Mouse (Mus musculus) liver, adult 2 months (tissue): ENCODE results near the gene Olfr281. TPM values are rescaled to one million over a fixed set of nuclear protein-coding genes. Genes with fewer than 3 reads are reported as not detected.

Source experiments
- DNase-seq: peaks from one replicate; pipeline ENCODE4 v3.0.0-alpha.2; 2011; ENCODE audit warnings: low read depth, low spot score; ENCODE audit errors: extremely low read depth
- H3K27ac ChIP-seq: fragments of 200-500 bp; replicated peaks from 2 replicates; pipeline ENCODE4 v1.5.1; 2012; ENCODE audit warnings: low read depth, mild to moderate bottlenecking, control low read depth, inconsistent platforms, low read length; ENCODE audit not compliant: insufficient read depth
- H3K27me3 ChIP-seq: fragments of 200-500 bp; 2 replicates; pipeline ENCODE4 v1.6.1; 2012; ENCODE audit warnings: mild to moderate bottlenecking, moderate library complexity, low read length, inconsistent platforms; ENCODE audit not compliant: control insufficient read depth, insufficient read depth
- H3K36me3 ChIP-seq: fragments of 200-500 bp; 2 replicates; pipeline ENCODE4 v1.6.1; 2012; ENCODE audit warnings: low read length, inconsistent platforms; ENCODE audit not compliant: control insufficient read depth, insufficient read depth
- H3K4me1 ChIP-seq: fragments of 200-500 bp; 2 replicates; pipeline ENCODE4 v1.6.1; 2011; ENCODE audit warnings: low read length; ENCODE audit not compliant: control insufficient read depth, insufficient read depth
- H3K4me3 ChIP-seq: fragments of 200-500 bp; 2 replicates; pipeline ENCODE4 v1.5.1; 2011; ENCODE audit warnings: low read depth, mild to moderate bottlenecking, control low read depth, low read length, moderate library complexity; ENCODE audit not compliant: insufficient read depth
- H3K79me2 ChIP-seq: fragments of 200-500 bp; 2 replicates; pipeline ENCODE4 v1.6.1; 2012; ENCODE audit warnings: inconsistent platforms, mild to moderate bottlenecking, low read length, moderate library complexity; ENCODE audit not compliant: control insufficient read depth, insufficient read depth
- H3K9ac ChIP-seq: fragments of 200-500 bp; 2 replicates; pipeline ENCODE4 v1.6.1; 2012; ENCODE audit warnings: low read depth, mild to moderate bottlenecking, control low read depth, inconsistent platforms, low read length
- CTCF ChIP-seq: fragments of 200-500 bp; IDR thresholded peaks from 2 replicates; pipeline ENCODE4 v1.5.1; 2011; ENCODE audit warnings: low read depth, low read length, control low read depth
- POLR2A ChIP-seq: fragments of 200-500 bp; IDR thresholded peaks from 2 replicates; pipeline ENCODE4 v1.6.1; 2011; ENCODE audit warnings: low read length, control low read depth; ENCODE audit not compliant: insufficient read depth; ENCODE audit errors: extremely low read depth
- WGBS: fragments of 180-500 bp; shearing (Covaris S2); methylation state at CpG from one replicate; pipeline ENCODE4 v1.1.7; 2018; 5-methylcytosine and 5-hydroxymethylcytosine counted together
- polyA plus RNA-seq: library from polyadenylated mRNA; depleted of rRNA; stranded (reverse); fragments of >200 nt; gene quantifications from 2 replicates; pipeline ENCODE4 v1.2.3, GENCODE M21; 2012
- total RNA-seq: library from RNA; depleted of rRNA; stranded (reverse); fragments of >200 nt; gene quantifications from 2 replicates; pipeline ENCODE4 v1.2.3, GENCODE M21; 2014

The Olfr281 gene
- total and polyA plus RNA-seq, 2 experiments, result not detected

DNA sequence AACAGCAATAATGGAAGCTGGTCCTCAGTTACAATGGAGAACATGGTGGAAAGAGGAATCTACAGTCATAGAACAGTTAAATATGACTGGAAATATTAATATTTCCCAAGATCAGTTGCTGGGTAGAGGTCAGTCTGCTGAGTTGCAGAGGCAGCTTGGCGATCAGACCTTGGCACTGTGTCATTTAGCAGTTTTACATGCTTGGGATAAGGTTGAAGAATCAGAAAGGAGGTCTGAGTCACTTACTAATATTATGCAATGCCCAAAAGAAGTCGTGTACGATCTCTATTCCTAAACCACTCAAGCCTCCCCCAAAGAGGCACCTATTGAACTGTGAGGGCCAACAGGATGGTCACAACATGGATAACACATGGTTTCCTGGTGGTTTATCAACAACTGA, 7.8 kb upstream of the Olfr281 start:
- Histone ChIP-seq H3K27ac (no peak overlapping the region), H3K9ac (no peak overlapping the region), H3K79me2 (no peaks in the 10 kb centered on the region), H3K4me1 (no peaks in the 10 kb centered on the region), H3K36me3 (no peaks in the 10 kb centered on the region), H3K27me3 (no peaks in the 10 kb centered on the region), H3K4me3 (no peak overlapping the region)
- TF ChIP-seq CTCF, result no peak
- TF ChIP-seq POLR2A, result no peak
- no peak for DNase-seq
- 81% methylated on average over 3 of the region's 3 CpGs for WGBS

DNA sequence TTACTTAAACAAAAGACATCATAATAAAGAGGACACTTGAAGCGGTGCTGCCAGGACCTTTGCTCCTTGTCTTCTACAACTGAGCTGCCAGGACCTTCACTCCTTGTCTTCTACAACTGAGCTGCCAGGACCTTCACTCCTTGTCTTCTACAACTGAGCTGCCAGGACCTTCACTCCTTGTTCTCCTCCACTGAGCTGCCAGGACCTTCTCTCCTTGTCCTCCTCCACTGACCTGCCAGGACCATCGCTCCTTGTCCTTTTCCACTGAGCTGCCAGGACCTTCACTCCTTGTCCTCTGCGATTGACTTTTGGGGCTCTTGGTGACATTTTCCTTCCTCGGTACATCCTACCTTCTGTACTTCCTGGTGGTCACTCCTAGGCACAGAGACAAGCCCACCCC, 3.9 kb upstream of the Olfr281 start:
- no peaks in the 10 kb centered on the region for H3K36me3 ChIP-seq
- no peak overlapping the region for H3K27ac ChIP-seq
- H3K4me3 ChIP-seq, result no peak overlapping the region
- H3K4me1 ChIP-seq, result no peaks in the 10 kb centered on the region
- 0 out of 2 replicates have a peak, but pooled peaks cover 3% of the 10 kb centered on the region for H3K27me3 ChIP-seq
- no peaks in the 10 kb centered on the region for H3K79me2 ChIP-seq
- TF ChIP-seq POLR2A (no peak), CTCF (no peak)
- 67% methylated on average over 4 of the region's 4 CpGs for WGBS
- no peak overlapping the region for H3K9ac ChIP-seq
- no peak for DNase-seq

DNA sequence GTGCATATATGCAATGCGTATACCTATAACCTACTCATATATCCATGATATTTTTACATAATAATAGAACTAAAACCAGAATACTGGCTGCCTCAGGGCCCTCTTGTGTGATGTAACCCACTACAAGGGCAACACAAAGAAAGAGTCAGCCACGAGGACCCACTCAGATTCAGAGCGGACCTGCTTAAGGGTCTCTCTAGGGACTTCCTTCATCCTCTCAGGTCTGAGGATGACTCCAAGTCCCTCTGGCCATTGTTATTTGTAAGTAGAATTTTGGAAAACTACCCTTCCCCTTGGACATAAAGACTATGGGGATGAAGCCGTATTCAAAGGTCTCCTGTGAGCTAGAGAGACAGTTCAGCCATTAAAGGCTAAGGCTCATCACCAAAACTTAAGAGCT, 17.2 kb downstream of the Olfr281 start, which contains the start of gene OR5BS1P:
Gene OR5BS1P (plus strand): TSS at position 301 of the 400 bp plus-strand sequence.
- Histone ChIP-seq H3K27me3 (peaks cover 2% of the 10 kb centered on the region; the same call in 1 of the 2 replicates), H3K4me1 (no peaks in the 10 kb centered on the region), H3K79me2 (no peaks in the 10 kb centered on the region), H3K27ac (no peak within 1 kb of the TSS), H3K9ac (no peak within 1 kb of the TSS), H3K4me3 (no peak within 1 kb of the TSS), H3K36me3 (no peaks in the 10 kb centered on the region)
- WGBS, result 89% methylated on average over 4 of the region's 4 CpGs
- no peak for DNase-seq
- TF ChIP-seq CTCF (no peak), POLR2A (no peak)

DNA sequence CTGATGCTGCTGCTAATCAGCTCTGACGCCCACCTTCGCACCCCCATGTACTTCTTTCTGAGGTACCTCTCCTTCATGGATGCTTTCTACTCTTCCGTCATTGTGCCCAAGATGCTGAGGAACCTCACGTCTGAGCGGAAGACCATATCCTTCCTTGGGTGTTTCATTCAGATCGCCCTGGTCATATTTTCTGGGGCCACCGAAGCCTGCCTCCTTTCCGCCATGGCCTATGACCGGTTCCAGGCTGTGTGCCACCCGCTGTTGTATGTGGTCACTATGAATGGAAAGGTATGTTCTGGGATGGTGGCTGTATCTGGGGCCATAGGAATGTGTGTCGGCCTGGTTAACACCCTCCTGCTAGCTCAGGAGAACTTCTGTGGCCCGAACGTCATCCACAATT, 19.2 kb downstream of the Olfr281 start:
- Histone ChIP-seq H3K27me3 (peaks cover 2% of the 10 kb centered on the region; the same call in 1 of the 2 replicates), H3K27ac (no peak overlapping the region), H3K4me3 (no peak overlapping the region), H3K9ac (no peak overlapping the region), H3K4me1 (no peaks in the 10 kb centered on the region), H3K36me3 (no peaks in the 10 kb centered on the region), H3K79me2 (no peaks in the 10 kb centered on the region)
- TF ChIP-seq POLR2A (no peak), CTCF (no peak)
- WGBS, result 86% methylated on average over 13 of the region's 13 CpGs
- DNase-seq, result no peak

- H3K9ac ChIP-seq, result no peak overlapping the region
- H3K27me3 ChIP-seq, result no peaks in the 10 kb centered on the region; the same call in 1 of the 2 replicates
- H3K36me3 ChIP-seq, result no peaks in the 10 kb centered on the region
- no peak overlapping the region for H3K4me3 ChIP-seq
- no peak for DNase-seq
- H3K79me2 ChIP-seq, result no peaks in the 10 kb centered on the region
- TF ChIP-seq CTCF (no peak), POLR2A (no peak)
- no peaks in the 10 kb centered on the region for H3K4me1 ChIP-seq
- H3K27ac ChIP-seq, result no peak overlapping the region
- 77% methylated on average over 10 of the region's 10 CpGs for WGBS
These were observed 22.6 kb downstream of the Olfr281 start for GRCm38 (mm10) chr15:98474958-98475357.

DNA sequence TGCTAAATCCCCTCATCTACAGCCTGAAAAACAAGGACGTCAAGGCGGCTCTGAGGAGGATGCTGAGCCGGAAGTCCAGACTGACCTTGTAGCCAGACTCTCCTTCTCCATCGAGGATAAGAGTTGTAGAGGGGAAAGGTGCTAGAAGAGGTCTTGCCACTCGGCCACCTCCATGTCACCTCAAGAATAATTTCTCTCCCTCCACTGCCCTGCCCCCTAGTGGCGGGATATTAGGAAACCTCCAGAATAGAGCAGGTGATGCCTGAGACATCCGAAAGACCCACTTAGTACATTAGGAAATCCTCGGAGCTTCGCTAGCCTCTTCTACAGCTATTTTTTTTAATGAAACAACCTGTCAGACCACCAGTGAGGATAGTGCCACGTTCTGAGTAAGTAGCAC, 23.0 kb downstream of the Olfr281 start:
- 51% methylated on average over 10 of the region's 10 CpGs for WGBS
- H3K4me1 ChIP-seq, result no peaks in the 10 kb centered on the region
- DNase-seq, result no peak
- no peaks in the 10 kb centered on the region for H3K36me3 ChIP-seq
- TF ChIP-seq POLR2A, result no peak
- peak; percentile 46; the same call in 1 of the 2 replicates for TF ChIP-seq CTCF
- no peak overlapping the region for H3K4me3 ChIP-seq
- H3K27ac ChIP-seq, result no peak overlapping the region
- H3K9ac ChIP-seq, result no peak overlapping the region
- H3K27me3 ChIP-seq, result no peaks in the 10 kb centered on the region; the same call in 1 of the 2 replicates
- no peaks in the 10 kb centered on the region for H3K79me2 ChIP-seq
